Mouse (Mus musculus) neural tube, embryonic 11.5 days (tissue): ENCODE measurements around the gene Tmem255b. TPM values are rescaled to one million over a fixed set of nuclear protein-coding genes. Genes with fewer than 3 reads are reported as not detected.

Source experiments
- ATAC-seq: fragments of 200-750 bp; cut with Nextera tagmentation; 2 replicates; pipeline ENCODE4 v1.8.0; 2017; ENCODE audit warnings: moderate number of reproducible peaks, mild to moderate bottlenecking, moderate TSS enrichment, moderate library complexity; ENCODE audit not compliant: insufficient read depth, low FRiP score, low TSS enrichment
- DNase-seq: peaks from one replicate; pipeline ENCODE4 v3.0.0-alpha.2; 2015; ENCODE audit warnings: low spot score
- H3K27ac ChIP-seq: fragments of 300-500 bp; sonication (generic); 2 replicates; pipeline ENCODE4 v1.5.1; 2014; ENCODE audit warnings: low read depth, mild to moderate bottlenecking, low read length
- H3K27me3 ChIP-seq: fragments of 300-500 bp; sonication (generic); 2 replicates; pipeline ENCODE4 v1.6.1; 2014; ENCODE audit warnings: mild to moderate bottlenecking, low read length, mixed read lengths; ENCODE audit not compliant: control insufficient read depth, insufficient read depth
- H3K36me3 ChIP-seq: fragments of 300-500 bp; sonication (generic); 2 replicates; pipeline ENCODE4 v1.6.1; 2014; ENCODE audit warnings: mild to moderate bottlenecking, low read length, moderate library complexity, mixed read lengths; ENCODE audit not compliant: control insufficient read depth, insufficient read depth
- H3K4me1 ChIP-seq: fragments of 300-500 bp; sonication (generic); 2 replicates; pipeline ENCODE4 v1.6.1; 2014; ENCODE audit warnings: low read length, mixed read lengths; ENCODE audit not compliant: control insufficient read depth, insufficient read depth
- H3K4me2 ChIP-seq: fragments of 300-500 bp; sonication (generic); 2 replicates; pipeline ENCODE4 v1.6.1; 2014; ENCODE audit warnings: low read depth, mild to moderate bottlenecking, moderate library complexity
- H3K4me3 ChIP-seq: fragments of 300-500 bp; sonication (generic); 2 replicates; pipeline ENCODE4 v1.5.1; 2014; ENCODE audit warnings: low read depth, low read length
- H3K9ac ChIP-seq: fragments of 300-500 bp; sonication (generic); 2 replicates; pipeline ENCODE4 v1.6.1; 2014; ENCODE audit warnings: mild to moderate bottlenecking, low read length
- H3K9me3 ChIP-seq: fragments of 300-500 bp; sonication (generic); 2 replicates; pipeline ENCODE4 v1.6.1; 2016; ENCODE audit warnings: low read length; ENCODE audit not compliant: control insufficient read depth
- WGBS: fragments of 180-500 bp; shearing (Covaris S2); extraction: QIAGEN DNeasy Blood & Tissue Kit; methylation state at CpG from one replicate; pipeline ENCODE4 v1.1.7; 2014; 5-methylcytosine and 5-hydroxymethylcytosine counted together
- polyA plus RNA-seq: library from polyadenylated mRNA; unstranded; fragments of >200 nt; fragmentation: Nextera tagmentation; extraction: Ambion mirVana; gene quantifications from 2 replicates; pipeline ENCODE4 v1.2.1, GENCODE M21; 2014

Gene Tmem255b
- polyA plus RNA-seq, 1 experiment from 2014 or later, result 0.38 TPM

GRCm38 (mm10) chr8:13491491-13492010 lies 56.6 kb downstream of the Tmem255b start:
- DNase-seq (no peak), ATAC-seq (no peak)
- H3K4me1 ChIP-seq, result 0 out of 2 replicates have a peak, but pooled peaks cover 2% of the 10 kb centered on the region
- WGBS, result 89% methylated on average over 14 of the region's 14 CpGs
- no peaks in the 10 kb centered on the region for H3K9me3 ChIP-seq
- no peak overlapping the region for H3K9ac ChIP-seq
- no peaks in the 10 kb centered on the region for H3K36me3 ChIP-seq
- peaks cover 19% of the 10 kb centered on the region for H3K27me3 ChIP-seq
- H3K4me3 ChIP-seq, result no peak overlapping the region
- no peak overlapping the region for H3K27ac ChIP-seq
- H3K4me2 ChIP-seq, result no peak overlapping the region

- H3K36me3 ChIP-seq, result no peaks in the 10 kb centered on the region
- no peaks in the 10 kb centered on the region for H3K9me3 ChIP-seq
- H3K4me3 ChIP-seq, result no peak overlapping the region
- no peak overlapping the region for H3K9ac ChIP-seq
- H3K27ac ChIP-seq, result no peak overlapping the region
- 0 out of 2 replicates have a peak, but pooled peaks cover 2% of the 10 kb centered on the region for H3K4me1 ChIP-seq
- WGBS, result 64% methylated on average over 9 of the region's 9 CpGs
- H3K4me2 ChIP-seq, result no peak overlapping the region
- DNase-seq (no peak), ATAC-seq (no peak)
- peaks cover 19% of the 10 kb centered on the region for H3K27me3 ChIP-seq
Observed at GRCm38 (mm10) chr8:13492198-13492995, 57.4 kb downstream of the Tmem255b start.

- ATAC-seq, result no peak
- 58% methylated on average over 11 of the region's 11 CpGs for WGBS
- H3K27ac ChIP-seq, result no peak overlapping the region
- no peaks in the 10 kb centered on the region for H3K9me3 ChIP-seq
- no peak overlapping the region for H3K9ac ChIP-seq
- no peak overlapping the region for H3K4me3 ChIP-seq
- peaks cover 19% of the 10 kb centered on the region for H3K27me3 ChIP-seq
- no peaks in the 10 kb centered on the region for H3K36me3 ChIP-seq
- H3K4me1 ChIP-seq, result 0 out of 2 replicates have a peak, but pooled peaks cover 2% of the 10 kb centered on the region
- DNase-seq, result no peak
- H3K4me2 ChIP-seq, result no peak overlapping the region
Observed at GRCm38 (mm10) chr8:13493011-13493410, 58.0 kb downstream of the Tmem255b start.

GRCm38 (mm10) chr8:13493858-13494631 lies 59.1 kb downstream of the Tmem255b start, which contains the start of gene Gas6:
Gene Gas6, minus strand, starts transcription at chr8:13494490.
- WGBS, result 2% methylated on average over 55 of the region's 64 CpGs
- H3K36me3 ChIP-seq, result no peaks in the 10 kb centered on the region

GRCm38 (mm10) chr8:13501221-13501620 lies 66.2 kb downstream of the Tmem255b start:
- no peaks in the 10 kb centered on the region for H3K27me3 ChIP-seq
- no peak overlapping the region for H3K4me3 ChIP-seq
- no peak overlapping the region for H3K4me2 ChIP-seq
- DNase-seq (no peak), ATAC-seq (no peak)
- H3K9me3 ChIP-seq, result no peaks in the 10 kb centered on the region
- H3K36me3 ChIP-seq, result no peaks in the 10 kb centered on the region
- H3K27ac ChIP-seq, result no peak overlapping the region
- H3K9ac ChIP-seq, result no peak overlapping the region
- 81% methylated on average over 3 of the region's 3 CpGs for WGBS
- H3K4me1 ChIP-seq, result no peaks in the 10 kb centered on the region

More at GRCm38 (mm10) chr8:13493858-13494631, 59.1 kb downstream of the Tmem255b start, which contains the start of gene Gas6:
- no peak within 1 kb of the TSS for H3K27ac ChIP-seq
- peak within 1 kb of the TSS; percentile 86 for H3K4me2 ChIP-seq
- 0 out of 2 replicates have a peak, but pooled peaks cover 2% of the 10 kb centered on the region for H3K4me1 ChIP-seq
- peak within 1 kb of the TSS; percentile 43 for H3K4me3 ChIP-seq
- peak; percentile 82 for ATAC-seq
- peak within 1 kb of the TSS; percentile 59 for H3K9ac ChIP-seq
- peak; percentile 76 for DNase-seq
- peaks cover 19% of the 10 kb centered on the region for H3K27me3 ChIP-seq
- no peaks in the 10 kb centered on the region for H3K9me3 ChIP-seq

GRCm38 (mm10) chr8:13503936-13504606 lies 69.1 kb downstream of the Tmem255b start:
- ATAC-seq (no peak), DNase-seq (no peak)
- 92% methylated on average over 8 of the region's 8 CpGs for WGBS
- Histone ChIP-seq H3K9ac (no peak overlapping the region), H3K27me3 (no peaks in the 10 kb centered on the region), H3K36me3 (no peaks in the 10 kb centered on the region), H3K4me3 (no peak overlapping the region), H3K4me1 (no peaks in the 10 kb centered on the region), H3K4me2 (no peak overlapping the region), H3K9me3 (no peaks in the 10 kb centered on the region), H3K27ac (no peak overlapping the region)

GRCm38 (mm10) chr8:13504894-13505674 lies 70.1 kb downstream of the Tmem255b start:
- DNase-seq, result no peak
- no peaks in the 10 kb centered on the region for H3K4me1 ChIP-seq
- H3K27ac ChIP-seq, result no peak overlapping the region
- no peak overlapping the region for H3K4me2 ChIP-seq
- no peaks in the 10 kb centered on the region for H3K36me3 ChIP-seq
- H3K9ac ChIP-seq, result no peak overlapping the region
- no peak overlapping the region for H3K4me3 ChIP-seq
- no peak for ATAC-seq
- H3K27me3 ChIP-seq, result no peaks in the 10 kb centered on the region
- no peaks in the 10 kb centered on the region for H3K9me3 ChIP-seq

GRCm38 (mm10) chr8:13506849-13507248 lies 71.9 kb downstream of the Tmem255b start:
- H3K4me3 ChIP-seq, result no peak overlapping the region
- no peaks in the 10 kb centered on the region for H3K4me1 ChIP-seq
- DNase-seq, result no peak
- H3K27ac ChIP-seq, result no peak overlapping the region
- no peak overlapping the region for H3K9ac ChIP-seq
- no peaks in the 10 kb centered on the region for H3K36me3 ChIP-seq
- 66% methylated on average over 4 of the region's 4 CpGs for WGBS
- ATAC-seq, result no peak
- no peaks in the 10 kb centered on the region for H3K9me3 ChIP-seq
- no peaks in the 10 kb centered on the region for H3K27me3 ChIP-seq
- H3K4me2 ChIP-seq, result no peak overlapping the region
